Mouse (Mus musculus) kidney, adult 2 months (tissue): ENCODE measurements around the gene Olfr141. TPM values are rescaled to one million over a fixed set of nuclear protein-coding genes. Genes with fewer than 3 reads are reported as not detected.

Experiments
- DNase-seq: peaks from one replicate; pipeline ENCODE4 v3.0.0; 2021
- H3K27ac ChIP-seq: fragments of 200-500 bp; 2 replicates; pipeline ENCODE4 v1.5.1; 2012; ENCODE audit warnings: low read depth, low read length, control low read depth, inconsistent platforms; ENCODE audit not compliant: insufficient read depth
- H3K27me3 ChIP-seq: fragments of 200-500 bp; replicated peaks from 2 replicates; pipeline ENCODE4 v1.6.1; 2012; ENCODE audit warnings: mild to moderate bottlenecking, moderate library complexity, low read length, inconsistent platforms; ENCODE audit not compliant: control insufficient read depth, insufficient read depth
- H3K36me3 ChIP-seq: fragments of 200-500 bp; 2 replicates; pipeline ENCODE4 v1.6.1; 2012; ENCODE audit warnings: mild to moderate bottlenecking, moderate library complexity, low read length, inconsistent platforms; ENCODE audit not compliant: control insufficient read depth, insufficient read depth
- H3K4me1 ChIP-seq: fragments of 200-500 bp; 2 replicates; pipeline ENCODE4 v1.6.1; 2011; ENCODE audit warnings: low read length; ENCODE audit not compliant: control insufficient read depth, insufficient read depth
- H3K4me3 ChIP-seq: fragments of 200-500 bp; 2 replicates; pipeline ENCODE4 v1.5.1; 2011; ENCODE audit warnings: mild to moderate bottlenecking, low read depth, low read length, control low read depth; ENCODE audit not compliant: insufficient read depth
- CTCF ChIP-seq: fragments of 200-500 bp; conservative IDR thresholded peaks from 2 replicates; pipeline ENCODE4 v1.5.1; 2011; ENCODE audit warnings: low read depth, mild to moderate bottlenecking, control low read depth, low read length, moderate library complexity, mixed read lengths; ENCODE audit not compliant: insufficient read depth, insufficient read length
- POLR2A ChIP-seq: fragments of 200-500 bp; IDR thresholded peaks from one replicate; pipeline ENCODE4 v1.6.1; 2011; ENCODE audit warnings: low read depth, low read length, control low read depth
- WGBS: fragments of 180-500 bp; shearing (Covaris S2); methylation state at CpG from one replicate; pipeline ENCODE4 v1.1.7; 2018; 5-methylcytosine and 5-hydroxymethylcytosine counted together
- polyA plus RNA-seq: library from polyadenylated mRNA; depleted of rRNA; stranded (reverse); fragments of >200 nt; gene quantifications from 2 replicates; pipeline ENCODE4 v1.2.3, GENCODE M21; 2012; rRNA removed

Gene Olfr141
- not detected in 2 replicates for polyA plus RNA-seq

GRCm38 (mm10) chr2:86809918-86810317 is at the start of gene Olfr141:
TSS of gene Olfr141 (minus strand) at chr2:86810018.
- Histone ChIP-seq H3K4me1 (no peaks in the 10 kb centered on the region), H3K36me3 (no peaks in the 10 kb centered on the region), H3K4me3 (no peak within 1 kb of the TSS), H3K27ac (no peak within 1 kb of the TSS), H3K27me3 (no peaks in the 10 kb centered on the region)
- no peak for DNase-seq
- TF ChIP-seq POLR2A (no peak), CTCF (no peak)

GRCm38 (mm10) chr2:86851596-86851995 is 41.8 kb upstream of the Olfr141 start, which contains the start of gene Olfr1095:
TSS of gene Olfr1095 (minus strand) at chr2:86851696.
- Histone ChIP-seq H3K36me3 (no peaks in the 10 kb centered on the region), H3K27ac (no peak within 1 kb of the TSS), H3K4me1 (no peaks in the 10 kb centered on the region), H3K27me3 (no peaks in the 10 kb centered on the region), H3K4me3 (no peak within 1 kb of the TSS)
- TF ChIP-seq POLR2A (no peak), CTCF (no peak)
- DNase-seq: no peak
- 87% methylated on average over 3 of the region's 3 CpGs for WGBS

GRCm38 (mm10) chr2:86824363-86824762 is 14.5 kb upstream of the Olfr141 start, which contains the start of gene Olfr1094:
TSS of gene Olfr1094 (plus strand) at chr2:86824663.
- TF ChIP-seq CTCF (no peak), POLR2A (no peak)
- no peaks in the 10 kb centered on the region for H3K36me3 ChIP-seq

GRCm38 (mm10) chr2:86782179-86782578 is 27.6 kb downstream of the Olfr141 start, which contains the start of gene Olfr1093:
TSS of gene Olfr1093 (plus strand) at chr2:86782479.
- 78% methylated on average over 2 of the region's 2 CpGs for WGBS
- no peak for DNase-seq
- Histone ChIP-seq H3K27ac (no peak within 1 kb of the TSS), H3K27me3 (no peaks in the 10 kb centered on the region), H3K36me3 (no peaks in the 10 kb centered on the region), H3K4me3 (no peak within 1 kb of the TSS), H3K4me1 (no peaks in the 10 kb centered on the region)
- TF ChIP-seq CTCF (no peak), POLR2A (no peak)

More at GRCm38 (mm10) chr2:86824363-86824762, 14.5 kb upstream of the Olfr141 start, which contains the start of gene Olfr1094:
- no peak for DNase-seq
- no peaks in the 10 kb centered on the region for H3K4me1 ChIP-seq
- no peak within 1 kb of the TSS for H3K4me3 ChIP-seq
- H3K27me3 ChIP-seq: no peaks in the 10 kb centered on the region
- H3K27ac ChIP-seq: no peak within 1 kb of the TSS

- H3K27me3 ChIP-seq: no peaks in the 10 kb centered on the region
- TF ChIP-seq CTCF (no peak), POLR2A (no peak)
- WGBS: 97% methylated on average over 6 of the region's 6 CpGs
- H3K36me3 ChIP-seq: no peaks in the 10 kb centered on the region
- DNase-seq: no peak
- H3K27ac ChIP-seq: no peak overlapping the region
- no peak overlapping the region for H3K4me3 ChIP-seq
- H3K4me1 ChIP-seq: no peaks in the 10 kb centered on the region
These were observed 48.8 kb downstream of the Olfr141 start for GRCm38 (mm10) chr2:86761050-86761449.

- H3K4me3 ChIP-seq: no peak within 1 kb of the TSS
- TF ChIP-seq CTCF (no peak), POLR2A (no peak)
- H3K27me3 ChIP-seq: no peaks in the 10 kb centered on the region
- DNase-seq: no peak
- no peak within 1 kb of the TSS for H3K27ac ChIP-seq
- WGBS: 87% methylated on average over 1 of the region's 1 CpGs
- no peaks in the 10 kb centered on the region for H3K36me3 ChIP-seq
- H3K4me1 ChIP-seq: no peaks in the 10 kb centered on the region
These were observed 50.9 kb downstream of the Olfr141 start, which contains the start of gene Olfr1090 for GRCm38 (mm10) chr2:86758893-86759292. TSS of gene Olfr1090 (minus strand) at chr2:86758993.

Other genes starting within 250 kb of the Olfr141 start
- not detected in 2 replicates for gene Olfr1082, start 211.1 kb downstream of the Olfr141 start, polyA plus RNA-seq
- not detected in 2 replicates for gene Olfr1084, start 170.3 kb downstream of the Olfr141 start, polyA plus RNA-seq
- gene Olfr1085, start 148.0 kb downstream of the Olfr141 start, polyA plus RNA-seq: not detected in 2 replicates
- not detected in 2 replicates for gene Olfr1086, start 129.9 kb downstream of the Olfr141 start, polyA plus RNA-seq
- gene Olfr1087, start 111.6 kb downstream of the Olfr141 start, polyA plus RNA-seq: not detected in 2 replicates
- gene Olfr1089, start 76.3 kb downstream of the Olfr141 start, polyA plus RNA-seq: not detected in 2 replicates
- not detected in 2 replicates for gene Olfr1090, start 51.0 kb downstream of the Olfr141 start, polyA plus RNA-seq
- not detected in 2 replicates for gene Olfr1093, start 27.5 kb downstream of the Olfr141 start, polyA plus RNA-seq
- not detected in 2 replicates for gene Olfr1094, start 14.6 kb upstream of the Olfr141 start, polyA plus RNA-seq
- not detected in 2 replicates for gene Olfr1095, start 41.7 kb upstream of the Olfr141 start, polyA plus RNA-seq
- not detected in 2 replicates for gene Gm13723, start 64.8 kb upstream of the Olfr141 start, polyA plus RNA-seq
- not detected in 2 replicates for gene Olfr1097, start 82.2 kb upstream of the Olfr141 start, polyA plus RNA-seq
- gene Olfr1098, start 114.5 kb upstream of the Olfr141 start, polyA plus RNA-seq: not detected in 2 replicates
- not detected in 2 replicates for gene Olfr1099, start 150.7 kb upstream of the Olfr141 start, polyA plus RNA-seq
- gene Olfr1100, start 169.9 kb upstream of the Olfr141 start, polyA plus RNA-seq: not detected in 2 replicates
- not detected in 2 replicates for gene Olfr1101, start 181.2 kb upstream of the Olfr141 start, polyA plus RNA-seq
- not detected in 2 replicates for gene Olfr1102, start 188.4 kb upstream of the Olfr141 start, polyA plus RNA-seq
- not detected in 2 replicates for gene Olfr1104, start 217.1 kb upstream of the Olfr141 start, polyA plus RNA-seq
- gene Olfr1105, start 226.5 kb upstream of the Olfr141 start, polyA plus RNA-seq: not detected in 2 replicates
- not detected in 2 replicates for gene Olfr1106, start 242.3 kb upstream of the Olfr141 start, polyA plus RNA-seq